Mouse (Mus musculus): ENCODE results near the gene Slc16a1. TPM values are rescaled to one million over a fixed set of nuclear protein-coding genes. Genes with fewer than 3 reads are reported as not detected.

The Slc16a1 gene
- polyA plus RNA-seq, 1 experiment: 18.6 TPM

DNA sequence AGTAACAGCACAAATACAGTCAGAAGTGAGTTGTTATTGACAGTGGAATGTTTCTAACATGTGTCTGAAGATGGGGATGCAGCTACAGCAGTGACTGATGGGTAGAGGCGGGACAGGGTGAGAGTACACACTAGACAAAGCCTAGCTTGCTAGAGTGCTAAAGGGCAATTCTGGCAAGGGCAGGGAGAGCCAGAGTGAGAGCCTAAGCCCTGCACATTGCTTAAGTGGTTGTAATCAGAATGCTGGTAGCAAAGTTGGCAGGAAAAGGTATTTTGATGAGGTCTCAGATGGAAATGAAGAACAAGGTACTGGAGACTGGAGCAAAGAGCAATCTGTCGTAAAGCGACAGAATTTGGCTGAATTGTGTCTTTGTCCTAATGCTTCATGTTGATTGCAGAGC lies 26.5 kb upstream of the Slc16a1 start:
- Histone ChIP-seq H3K27me3 (ENCODE audit: control insufficient read depth) (peaks cover 9% of the 10 kb centered on the region), H3K9me3 (ENCODE audit: control insufficient read depth, low read length) (no peaks in the 10 kb centered on the region), H3K4me3 (replicated peaks) (no peak overlapping the region), H3K4me1 (ENCODE audit: control insufficient read depth) (peaks cover 12% of the 10 kb centered on the region), H3K36me3 (ENCODE audit: control insufficient read depth) (no peaks in the 10 kb centered on the region)
- TF ChIP-seq TAL1 (IDR thresholded peaks at IDR 0.05; ENCODE audit: low read length): no peak
- TF ChIP-seq GATA1 (IDR thresholded peaks at IDR 0.05; ENCODE audit: low read length): no peak

DNA sequence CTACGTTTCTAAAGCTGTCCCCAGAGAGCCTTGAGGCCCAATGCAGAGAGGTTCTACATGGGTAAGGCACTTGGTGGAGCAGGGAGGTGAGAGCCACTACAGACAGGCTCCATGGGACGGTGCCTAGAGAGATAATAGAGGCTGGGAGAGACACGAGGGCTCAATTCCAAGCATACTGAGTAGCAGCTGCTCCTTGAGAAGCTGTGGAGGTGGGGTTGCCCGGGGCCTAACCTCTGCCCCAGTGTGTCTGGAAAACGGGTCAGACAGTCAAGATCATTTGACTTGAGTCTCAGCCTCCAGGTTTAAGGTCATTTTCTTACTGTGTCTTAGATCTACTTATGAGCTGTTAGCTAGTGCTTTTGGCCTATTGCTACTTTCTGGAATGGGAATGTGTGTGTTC lies 25.4 kb upstream of the Slc16a1 start:
- Histone ChIP-seq H3K36me3 (ENCODE audit: control insufficient read depth) (no peaks in the 10 kb centered on the region), H3K9me3 (ENCODE audit: control insufficient read depth, low read length) (no peaks in the 10 kb centered on the region), H3K4me3 (replicated peaks) (no peak overlapping the region), H3K27me3 (ENCODE audit: control insufficient read depth) (peaks cover 9% of the 10 kb centered on the region), H3K4me1 (ENCODE audit: control insufficient read depth) (peaks cover 12% of the 10 kb centered on the region)
- TF ChIP-seq GATA1 (IDR thresholded peaks at IDR 0.05; ENCODE audit: low read length): no peak
- no peak for TF ChIP-seq TAL1 (IDR thresholded peaks at IDR 0.05; ENCODE audit: low read length)

DNA sequence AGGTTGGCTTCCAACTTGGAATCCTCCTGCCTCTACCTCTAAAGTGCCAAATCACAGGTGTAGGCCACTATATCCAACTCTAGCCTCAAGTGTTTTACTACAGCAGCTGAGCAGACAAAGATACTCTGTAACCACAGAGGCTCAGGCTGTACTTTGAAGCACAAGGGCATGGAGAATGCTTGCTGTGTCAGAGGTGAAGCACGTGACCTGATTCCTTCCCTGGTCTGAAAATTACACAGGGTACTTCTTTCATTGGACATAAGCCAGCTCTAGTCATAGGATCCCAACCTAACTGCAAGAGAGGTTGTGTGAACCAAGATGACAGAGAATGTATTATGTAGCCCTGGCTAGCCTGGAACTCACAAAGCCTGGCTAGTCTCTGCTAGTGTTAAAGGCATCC lies 24.4 kb upstream of the Slc16a1 start:
- Histone ChIP-seq H3K4me3 (replicated peaks) (no peak overlapping the region), H3K4me1 (ENCODE audit: control insufficient read depth) (peaks cover 7% of the 10 kb centered on the region), H3K9me3 (ENCODE audit: control insufficient read depth, low read length) (no peaks in the 10 kb centered on the region), H3K27me3 (ENCODE audit: control insufficient read depth) (peaks cover 9% of the 10 kb centered on the region), H3K36me3 (ENCODE audit: control insufficient read depth) (no peaks in the 10 kb centered on the region)
- TF ChIP-seq TAL1 (IDR thresholded peaks at IDR 0.05; ENCODE audit: low read length) (no peak), GATA1 (IDR thresholded peaks at IDR 0.05; ENCODE audit: low read length) (no peak)

DNA sequence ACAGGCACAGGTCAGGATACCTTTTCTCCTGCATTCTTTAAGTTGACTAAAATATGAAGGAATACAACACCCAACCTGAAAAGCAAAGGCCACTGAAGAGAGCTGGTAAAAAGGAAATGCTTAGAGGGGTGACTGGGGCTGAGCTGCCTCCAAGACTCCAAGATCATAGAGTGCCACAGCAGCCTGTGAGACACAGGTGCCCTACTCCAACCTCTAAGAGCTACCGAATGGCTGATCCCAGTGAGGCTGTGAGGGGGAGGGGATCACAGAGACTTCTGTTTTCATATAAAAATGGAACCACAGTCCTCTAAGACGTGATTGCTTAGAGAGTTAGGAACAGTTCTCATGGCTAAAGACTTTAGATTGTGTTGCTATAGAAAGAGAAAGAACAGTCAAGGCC lies 23.3 kb upstream of the Slc16a1 start:
- Histone ChIP-seq H3K27me3 (ENCODE audit: control insufficient read depth) (peaks cover 9% of the 10 kb centered on the region), H3K4me1 (ENCODE audit: control insufficient read depth) (peaks cover 7% of the 10 kb centered on the region), H3K9me3 (ENCODE audit: control insufficient read depth, low read length) (no peaks in the 10 kb centered on the region), H3K4me3 (replicated peaks) (no peak overlapping the region), H3K36me3 (ENCODE audit: control insufficient read depth) (no peaks in the 10 kb centered on the region)
- no peak for TF ChIP-seq TAL1 (IDR thresholded peaks at IDR 0.05; ENCODE audit: low read length)
- TF ChIP-seq GATA1 (IDR thresholded peaks at IDR 0.05; ENCODE audit: low read length): no peak

DNA sequence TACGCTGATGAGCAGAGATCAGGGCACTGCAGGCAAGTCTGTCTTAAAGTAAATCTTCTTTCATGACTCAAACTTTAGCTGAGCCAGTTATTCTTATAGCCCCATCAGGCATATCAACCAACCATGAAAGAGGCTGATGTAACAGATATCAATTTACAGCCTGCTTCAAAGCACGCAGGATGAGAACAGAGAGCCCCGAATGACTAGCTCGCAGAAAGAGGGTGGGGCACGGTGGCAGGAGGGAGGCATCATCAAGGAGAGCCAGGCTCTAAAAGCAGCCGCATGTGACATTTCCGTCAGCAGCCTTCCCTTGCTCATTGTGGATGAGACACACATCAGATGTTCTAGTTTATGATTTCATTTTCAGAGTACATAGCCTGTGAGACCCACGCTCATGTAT lies 22.3 kb upstream of the Slc16a1 start:
- TF ChIP-seq TAL1 (IDR thresholded peaks at IDR 0.05; ENCODE audit: low read length) (no peak), GATA1 (IDR thresholded peaks at IDR 0.05; ENCODE audit: low read length) (no peak)
- no peak overlapping the region for H3K4me3 ChIP-seq (replicated peaks)
- peaks cover 4% of the 10 kb centered on the region for H3K4me1 ChIP-seq (ENCODE audit: control insufficient read depth)
- H3K27me3 ChIP-seq (ENCODE audit: control insufficient read depth): peaks cover 9% of the 10 kb centered on the region
- no peaks in the 10 kb centered on the region for H3K9me3 ChIP-seq (ENCODE audit: control insufficient read depth, low read length)
- H3K36me3 ChIP-seq (ENCODE audit: control insufficient read depth): no peaks in the 10 kb centered on the region

DNA sequence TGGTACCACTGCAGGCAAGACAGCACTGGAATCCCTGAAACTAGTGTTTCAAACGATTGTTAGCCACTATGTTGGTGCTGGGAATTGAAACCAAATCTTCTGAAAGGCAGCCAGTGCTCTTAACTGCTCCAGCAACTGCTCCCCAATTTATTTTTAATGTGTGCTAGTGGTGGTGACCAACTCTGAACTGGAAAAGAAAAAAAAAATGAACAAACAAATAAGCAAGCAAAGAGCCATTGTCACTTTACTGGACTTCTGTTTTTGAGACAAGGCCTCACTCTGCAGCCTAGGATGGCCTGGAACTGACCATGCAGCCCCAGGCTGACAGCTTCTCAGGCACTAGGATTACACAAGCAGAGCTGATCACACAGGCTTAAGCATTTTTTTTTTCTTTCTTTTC lies 16.6 kb upstream of the Slc16a1 start:
- H3K36me3 ChIP-seq (ENCODE audit: control insufficient read depth): no peaks in the 10 kb centered on the region
- H3K27me3 ChIP-seq (ENCODE audit: control insufficient read depth): no peaks in the 10 kb centered on the region
- H3K9me3 ChIP-seq (ENCODE audit: control insufficient read depth, low read length): no peaks in the 10 kb centered on the region
- TF ChIP-seq GATA1 (IDR thresholded peaks at IDR 0.05; ENCODE audit: low read length) (no peak), TAL1 (IDR thresholded peaks at IDR 0.05; ENCODE audit: low read length) (no peak)
- peaks cover 8% of the 10 kb centered on the region for H3K4me1 ChIP-seq (ENCODE audit: control insufficient read depth)
- no peak overlapping the region for H3K4me3 ChIP-seq (replicated peaks)

DNA sequence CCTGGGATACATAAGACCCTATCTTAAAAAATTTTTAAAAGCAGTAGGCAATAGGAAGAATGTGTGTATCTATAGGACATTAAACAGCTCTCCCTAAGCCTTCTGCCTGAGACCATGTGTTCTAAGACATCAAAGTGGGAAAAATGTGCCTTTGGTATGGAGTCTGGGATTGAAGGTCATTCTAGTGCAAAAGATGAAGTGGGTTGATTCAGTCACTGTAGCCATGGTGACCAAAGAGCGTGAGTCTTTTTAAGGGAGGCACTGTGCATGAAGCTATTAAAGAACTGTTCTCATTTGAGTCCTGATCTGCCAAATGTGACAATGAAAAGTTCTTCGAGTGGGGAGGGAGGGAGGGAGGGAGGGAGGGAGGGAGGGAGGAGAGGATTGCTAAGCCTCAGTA lies 8.7 kb upstream of the Slc16a1 start:
- Histone ChIP-seq H3K4me3 (replicated peaks) (no peak overlapping the region), H3K4me1 (ENCODE audit: control insufficient read depth) (peaks cover 51% of the 10 kb centered on the region), H3K36me3 (ENCODE audit: control insufficient read depth) (peaks cover 35% of the 10 kb centered on the region), H3K27me3 (ENCODE audit: control insufficient read depth) (no peaks in the 10 kb centered on the region), H3K9me3 (ENCODE audit: control insufficient read depth, low read length) (no peaks in the 10 kb centered on the region)
- TF ChIP-seq GATA1 (IDR thresholded peaks at IDR 0.05; ENCODE audit: low read length) (no peak), TAL1 (IDR thresholded peaks at IDR 0.05; ENCODE audit: low read length) (no peak)

DNA sequence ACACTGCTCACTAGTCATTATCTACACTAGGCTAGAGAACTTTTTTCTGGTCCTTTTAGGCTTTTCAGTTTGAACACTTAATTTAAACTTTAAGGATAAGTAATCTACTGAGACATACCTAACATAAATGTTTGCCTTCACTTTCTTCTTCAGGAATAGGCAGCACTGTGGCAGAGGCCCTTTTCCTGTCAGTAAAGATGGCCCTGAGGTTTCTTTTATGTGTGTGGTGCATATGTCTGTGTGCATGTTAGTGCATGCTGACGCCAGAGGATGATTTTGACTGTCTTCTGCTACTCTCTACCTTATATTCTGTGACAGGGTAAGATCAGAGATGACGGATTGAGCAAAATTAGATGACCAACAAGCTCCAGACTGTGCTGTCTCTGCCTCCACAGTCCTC lies 7.5 kb upstream of the Slc16a1 start:
- Histone ChIP-seq H3K36me3 (ENCODE audit: control insufficient read depth) (peaks cover 44% of the 10 kb centered on the region), H3K4me1 (ENCODE audit: control insufficient read depth) (peaks cover 60% of the 10 kb centered on the region), H3K9me3 (ENCODE audit: control insufficient read depth, low read length) (no peaks in the 10 kb centered on the region), H3K27me3 (ENCODE audit: control insufficient read depth) (no peaks in the 10 kb centered on the region), H3K4me3 (replicated peaks) (no peak overlapping the region)
- TF ChIP-seq GATA1 (IDR thresholded peaks at IDR 0.05; ENCODE audit: low read length): no peak
- no peak for TF ChIP-seq TAL1 (IDR thresholded peaks at IDR 0.05; ENCODE audit: low read length)

DNA sequence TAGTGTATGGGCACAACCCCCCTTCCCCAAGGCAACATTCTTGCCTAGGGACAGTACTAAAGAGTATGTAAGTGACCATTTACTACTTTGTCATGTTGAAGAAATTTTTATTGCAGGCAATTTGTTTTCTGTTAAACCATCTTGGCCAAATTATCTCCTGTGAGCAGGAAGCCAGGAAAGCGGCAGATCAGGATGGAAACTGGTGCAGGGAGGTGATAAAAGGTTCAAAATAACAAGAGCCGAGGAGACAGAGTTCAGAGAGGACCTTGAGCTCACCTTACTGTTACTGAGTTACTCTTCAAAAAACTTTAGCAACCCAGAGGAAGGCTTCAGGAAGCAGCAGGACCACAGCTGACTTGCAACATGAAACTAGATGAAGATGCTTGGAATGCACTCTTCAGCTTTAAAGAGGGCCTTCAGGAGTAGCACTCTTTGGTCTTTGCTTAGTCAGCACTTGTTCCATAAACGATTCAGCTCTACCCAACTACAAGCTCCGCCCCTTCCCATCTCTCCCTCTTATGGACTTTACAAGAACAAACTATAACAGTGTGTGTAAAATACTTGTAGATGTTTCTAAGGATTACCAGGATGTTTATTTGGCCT lies 5.8 kb upstream of the Slc16a1 start:
- Histone ChIP-seq H3K4me3 (replicated peaks) (peak overlapping the region; percentile 65), H3K27me3 (ENCODE audit: control insufficient read depth) (no peaks in the 10 kb centered on the region), H3K4me1 (ENCODE audit: control insufficient read depth) (peaks cover 76% of the 10 kb centered on the region), H3K36me3 (ENCODE audit: control insufficient read depth) (peaks cover 51% of the 10 kb centered on the region), H3K9me3 (ENCODE audit: control insufficient read depth, low read length) (no peaks in the 10 kb centered on the region)
- TF ChIP-seq TAL1 (IDR thresholded peaks at IDR 0.05; ENCODE audit: low read length) (peak; percentile 91), GATA1 (IDR thresholded peaks at IDR 0.05; ENCODE audit: low read length) (peak; percentile 86)

DNA sequence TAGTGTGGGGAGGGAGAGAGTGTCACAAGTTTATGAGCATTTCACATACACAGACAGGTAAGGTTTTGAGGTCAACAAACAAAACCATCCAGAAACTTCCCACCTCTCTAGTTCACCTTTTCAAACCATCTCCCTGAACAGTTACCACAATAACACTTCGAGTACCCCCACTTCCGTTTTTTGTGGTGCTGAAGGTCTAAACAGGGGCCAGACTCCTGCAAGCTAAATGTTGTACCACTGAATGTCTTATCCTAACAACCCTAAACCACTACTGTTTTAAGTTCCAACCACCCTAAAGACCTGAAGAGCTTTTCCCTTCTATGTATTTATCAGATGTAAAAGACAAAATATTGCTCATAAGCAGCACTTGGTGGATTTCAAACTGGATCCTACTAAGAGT lies 2.0 kb upstream of the Slc16a1 start:
- Histone ChIP-seq H3K36me3 (ENCODE audit: control insufficient read depth) (peaks cover 56% of the 10 kb centered on the region), H3K4me1 (ENCODE audit: control insufficient read depth) (peaks cover 71% of the 10 kb centered on the region), H3K27me3 (ENCODE audit: control insufficient read depth) (no peaks in the 10 kb centered on the region), H3K4me3 (replicated peaks) (peak overlapping the region; percentile 100), H3K9me3 (ENCODE audit: control insufficient read depth, low read length) (no peaks in the 10 kb centered on the region)
- TF ChIP-seq TAL1 (IDR thresholded peaks at IDR 0.05; ENCODE audit: low read length) (no peak), GATA1 (IDR thresholded peaks at IDR 0.05; ENCODE audit: low read length) (no peak)
